Mouse (Mus musculus): ENCODE measurements around the gene Smoc1. TPM values are rescaled to one million over a fixed set of nuclear protein-coding genes. Genes with fewer than 3 reads are reported as not detected.

Smoc1 gene
- polyA plus RNA-seq, 1 experiment, result 9.8 TPM

- TF ChIP-seq POLR2A (IDR thresholded peaks at IDR 0.05; ENCODE audit: control insufficient read depth, low read depth, low read length) (no peak), CTCF (IDR thresholded peaks at IDR 0.05; ENCODE audit: control insufficient read depth, insufficient read depth, insufficient replicate concordance, low read depth, low read length) (peak; percentile 81; the same call in 1 of the 2 replicates)
- no peaks in the 10 kb centered on the region for H3K36me3 ChIP-seq (ENCODE audit: control insufficient read depth, insufficient read depth, low read length)
- H3K4me3 ChIP-seq (ENCODE audit: control insufficient read depth, low read depth, low read length), result no peak overlapping the region
- no peak overlapping the region for H3K27ac ChIP-seq (ENCODE audit: control insufficient read depth, insufficient read depth, low read depth, low read length)
- H3K4me1 ChIP-seq (ENCODE audit: control insufficient read depth, insufficient read depth, low read length), result peaks cover 2% of the 10 kb centered on the region; the same call in 1 of the 2 replicates
- H3K27me3 ChIP-seq (ENCODE audit: control insufficient read depth, insufficient read depth, low read length), result no peaks in the 10 kb centered on the region
These were observed 172.8 kb downstream of the Smoc1 start for GRCm38 (mm10) chr12:81199280-81199955.

GRCm38 (mm10) chr12:81203226-81203625, 176.6 kb downstream of the Smoc1 start:
- Histone ChIP-seq H3K4me1 (ENCODE audit: control insufficient read depth, insufficient read depth, low read length) (peaks cover 2% of the 10 kb centered on the region; the same call in 1 of the 2 replicates), H3K27me3 (ENCODE audit: control insufficient read depth, insufficient read depth, low read length) (no peaks in the 10 kb centered on the region), H3K27ac (ENCODE audit: control insufficient read depth, insufficient read depth, low read depth, low read length) (no peak overlapping the region), H3K4me3 (ENCODE audit: control insufficient read depth, low read depth, low read length) (no peak overlapping the region), H3K36me3 (ENCODE audit: control insufficient read depth, insufficient read depth, low read length) (no peaks in the 10 kb centered on the region)
- TF ChIP-seq POLR2A (IDR thresholded peaks at IDR 0.05; ENCODE audit: control insufficient read depth, low read depth, low read length) (no peak), CTCF (IDR thresholded peaks at IDR 0.05; ENCODE audit: control insufficient read depth, insufficient read depth, insufficient replicate concordance, low read depth, low read length) (no peak)

- Histone ChIP-seq H3K4me3 (ENCODE audit: control insufficient read depth, low read depth, low read length) (no peak overlapping the region), H3K27ac (ENCODE audit: control insufficient read depth, insufficient read depth, low read depth, low read length) (no peak overlapping the region), H3K36me3 (ENCODE audit: control insufficient read depth, insufficient read depth, low read length) (no peaks in the 10 kb centered on the region), H3K4me1 (ENCODE audit: control insufficient read depth, insufficient read depth, low read length) (no peaks in the 10 kb centered on the region), H3K27me3 (ENCODE audit: control insufficient read depth, insufficient read depth, low read length) (no peaks in the 10 kb centered on the region)
- no peak for TF ChIP-seq POLR2A (IDR thresholded peaks at IDR 0.05; ENCODE audit: control insufficient read depth, low read depth, low read length)
- no peak for TF ChIP-seq CTCF (IDR thresholded peaks at IDR 0.05; ENCODE audit: control insufficient read depth, insufficient read depth, insufficient replicate concordance, low read depth, low read length)
These were observed 179.3 kb downstream of the Smoc1 start for GRCm38 (mm10) chr12:81205619-81206560.

GRCm38 (mm10) chr12:81208559-81208958, 182.0 kb downstream of the Smoc1 start:
- H3K4me1 ChIP-seq (ENCODE audit: control insufficient read depth, insufficient read depth, low read length), result no peaks in the 10 kb centered on the region
- H3K36me3 ChIP-seq (ENCODE audit: control insufficient read depth, insufficient read depth, low read length), result no peaks in the 10 kb centered on the region
- H3K27me3 ChIP-seq (ENCODE audit: control insufficient read depth, insufficient read depth, low read length), result no peaks in the 10 kb centered on the region
- TF ChIP-seq CTCF (IDR thresholded peaks at IDR 0.05; ENCODE audit: control insufficient read depth, insufficient read depth, insufficient replicate concordance, low read depth, low read length), result no peak
- no peak for TF ChIP-seq POLR2A (IDR thresholded peaks at IDR 0.05; ENCODE audit: control insufficient read depth, low read depth, low read length)
- no peak overlapping the region for H3K27ac ChIP-seq (ENCODE audit: control insufficient read depth, insufficient read depth, low read depth, low read length)
- H3K4me3 ChIP-seq (ENCODE audit: control insufficient read depth, low read depth, low read length), result no peak overlapping the region

GRCm38 (mm10) chr12:81219339-81219738, 192.7 kb downstream of the Smoc1 start:
- Histone ChIP-seq H3K27me3 (ENCODE audit: control insufficient read depth, insufficient read depth, low read length) (no peaks in the 10 kb centered on the region), H3K36me3 (ENCODE audit: control insufficient read depth, insufficient read depth, low read length) (no peaks in the 10 kb centered on the region), H3K4me1 (ENCODE audit: control insufficient read depth, insufficient read depth, low read length) (no peaks in the 10 kb centered on the region), H3K27ac (ENCODE audit: control insufficient read depth, insufficient read depth, low read depth, low read length) (no peak overlapping the region), H3K4me3 (ENCODE audit: control insufficient read depth, low read depth, low read length) (no peak overlapping the region)
- TF ChIP-seq POLR2A (IDR thresholded peaks at IDR 0.05; ENCODE audit: control insufficient read depth, low read depth, low read length) (no peak), CTCF (IDR thresholded peaks at IDR 0.05; ENCODE audit: control insufficient read depth, insufficient read depth, insufficient replicate concordance, low read depth, low read length) (no peak)

- no peaks in the 10 kb centered on the region for H3K27me3 ChIP-seq (ENCODE audit: control insufficient read depth, insufficient read depth, low read length)
- no peaks in the 10 kb centered on the region for H3K4me1 ChIP-seq (ENCODE audit: control insufficient read depth, insufficient read depth, low read length)
- TF ChIP-seq CTCF (IDR thresholded peaks at IDR 0.05; ENCODE audit: control insufficient read depth, insufficient read depth, insufficient replicate concordance, low read depth, low read length) (no peak), POLR2A (IDR thresholded peaks at IDR 0.05; ENCODE audit: control insufficient read depth, low read depth, low read length) (no peak)
- H3K4me3 ChIP-seq (ENCODE audit: control insufficient read depth, low read depth, low read length), result no peak overlapping the region
- H3K27ac ChIP-seq (ENCODE audit: control insufficient read depth, insufficient read depth, low read depth, low read length), result no peak overlapping the region
- H3K36me3 ChIP-seq (ENCODE audit: control insufficient read depth, insufficient read depth, low read length), result no peaks in the 10 kb centered on the region
These were observed 196.7 kb downstream of the Smoc1 start for GRCm38 (mm10) chr12:81223276-81223675.

- Histone ChIP-seq H3K27me3 (ENCODE audit: control insufficient read depth, insufficient read depth, low read length) (no peaks in the 10 kb centered on the region), H3K4me3 (ENCODE audit: control insufficient read depth, low read depth, low read length) (no peak overlapping the region), H3K4me1 (ENCODE audit: control insufficient read depth, insufficient read depth, low read length) (no peaks in the 10 kb centered on the region), H3K27ac (ENCODE audit: control insufficient read depth, insufficient read depth, low read depth, low read length) (no peak overlapping the region), H3K36me3 (ENCODE audit: control insufficient read depth, insufficient read depth, low read length) (no peaks in the 10 kb centered on the region)
- TF ChIP-seq POLR2A (IDR thresholded peaks at IDR 0.05; ENCODE audit: control insufficient read depth, low read depth, low read length) (no peak), CTCF (IDR thresholded peaks at IDR 0.05; ENCODE audit: control insufficient read depth, insufficient read depth, insufficient replicate concordance, low read depth, low read length) (no peak)
These were observed 198.2 kb downstream of the Smoc1 start for GRCm38 (mm10) chr12:81224843-81225242.

Data from testis, adult 2 months (tissue).